Mouse (Mus musculus) cerebellum, adult 18-20 months (tissue): Measurements from ENCODE around the gene Prdm1.
A peak's percentile ranks its signal among the peaks of the same experiment; 100 is the strongest.

Experiments
- DNase-seq, 2 experiments: peaks; one replicate each; pipeline ENCODE4 v3.0.0; 2021

Gene Prdm1

GRCm38 (mm10) chr10:44492815-44493525, 35.3 kb downstream of the Prdm1 start:
- peak; percentile 9 to 16 for DNase-seq

GRCm38 (mm10) chr10:44490899-44491422, 37.3 kb downstream of the Prdm1 start:
- no peak for DNase-seq

- DNase-seq, result no peak
Measured at GRCm38 (mm10) chr10:44487132-44487531, 41.2 kb downstream of the Prdm1 start.

- no peak for DNase-seq
Measured at GRCm38 (mm10) chr10:44484077-44484476, 44.2 kb downstream of the Prdm1 start.

- DNase-seq, result no peak
Measured at GRCm38 (mm10) chr10:44483116-44483515, 45.2 kb downstream of the Prdm1 start.

- DNase-seq, result no peak
Measured at GRCm38 (mm10) chr10:44481379-44481778, 46.9 kb downstream of the Prdm1 start.

GRCm38 (mm10) chr10:44479286-44479685, 49.0 kb downstream of the Prdm1 start:
- no peak for DNase-seq

GRCm38 (mm10) chr10:44478091-44478490, 50.2 kb downstream of the Prdm1 start:
- no peak for DNase-seq

- no peak for DNase-seq
Measured at GRCm38 (mm10) chr10:44477240-44477639, 51.1 kb downstream of the Prdm1 start.

- DNase-seq, result no peak
Measured at GRCm38 (mm10) chr10:44476523-44476922, 51.8 kb downstream of the Prdm1 start.

- DNase-seq, result no peak
Measured at GRCm38 (mm10) chr10:44475376-44475775, 52.9 kb downstream of the Prdm1 start.

GRCm38 (mm10) chr10:44474256-44474655, 54.0 kb downstream of the Prdm1 start:
- no peak for DNase-seq

GRCm38 (mm10) chr10:44465618-44466017, 62.7 kb downstream of the Prdm1 start:
- DNase-seq, result no peak

- no peak for DNase-seq
Measured at GRCm38 (mm10) chr10:44464563-44464962, 63.7 kb downstream of the Prdm1 start.

- no peak for DNase-seq
Measured at GRCm38 (mm10) chr10:44463856-44464255, 64.4 kb downstream of the Prdm1 start.

GRCm38 (mm10) chr10:44462351-44462750, 66.0 kb downstream of the Prdm1 start:
- no peak for DNase-seq

GRCm38 (mm10) chr10:44461063-44461462, 67.2 kb downstream of the Prdm1 start:
- DNase-seq, result no peak

GRCm38 (mm10) chr10:44460095-44460810, 68.0 kb downstream of the Prdm1 start:
- DNase-seq, result peak; percentile 17 to 35

- DNase-seq, result no peak
Measured at GRCm38 (mm10) chr10:44459321-44460000, 68.8 kb downstream of the Prdm1 start.

GRCm38 (mm10) chr10:44458534-44459315, 69.6 kb downstream of the Prdm1 start:
- DNase-seq, result peak; percentile 20 to 39

- peak in 1 of 2 experiments; percentile 12 for DNase-seq
Measured at GRCm38 (mm10) chr10:44457791-44458533, 70.3 kb downstream of the Prdm1 start.
